Mouse (Mus musculus): ENCODE data around the gene Paqr5. TPM values are rescaled to one million over a fixed set of nuclear protein-coding genes. Genes with fewer than 3 reads are reported as not detected.

The Paqr5 gene
- total and polyA plus RNA-seq, 2 experiments from 2014 or later = 0.43 to 0.58 TPM

GRCm38 (mm10) chr9:61961181-61961580 is 65.5 kb downstream of the Paqr5 start:
- Histone ChIP-seq H3K4me1 (ENCODE audit: insufficient read depth) (no peaks in the 10 kb centered on the region), H3K27ac (ENCODE audit: low read depth, low read length) (no peak overlapping the region), H3K4me2 (ENCODE audit: low read depth) (no peak overlapping the region), H3K9ac (no peak overlapping the region), H3K36me3 (ENCODE audit: insufficient read depth) (no peaks in the 10 kb centered on the region), H3K9me3 (ENCODE audit: low read length) (no peaks in the 10 kb centered on the region), H3K4me3 (ENCODE audit: low read depth, low read length) (no peak overlapping the region), H3K27me3 (ENCODE audit: insufficient read depth, low read length) (no peaks in the 10 kb centered on the region)
- ATAC-seq (no peak), DNase-seq (no peak)
- no peak for TF ChIP-seq CTCF (IDR thresholded peaks at IDR 0.05; ENCODE audit: low read depth)
- 86% methylated on average over 4 of the region's 4 CpGs for whole genome bisulfite sequencing

- Histone ChIP-seq H3K27me3 (ENCODE audit: insufficient read depth, low read length) (no peaks in the 10 kb centered on the region), H3K4me1 (ENCODE audit: insufficient read depth) (no peaks in the 10 kb centered on the region), H3K9ac (no peak overlapping the region), H3K4me3 (ENCODE audit: low read depth, low read length) (no peak overlapping the region), H3K36me3 (ENCODE audit: insufficient read depth) (no peaks in the 10 kb centered on the region), H3K4me2 (ENCODE audit: low read depth) (no peak overlapping the region), H3K27ac (ENCODE audit: low read depth, low read length) (no peak overlapping the region), H3K9me3 (ENCODE audit: low read length) (no peaks in the 10 kb centered on the region)
- WGBS = 81% methylated on average over 5 of the region's 5 CpGs
- ATAC-seq = no peak
- DNase-seq = no peak
- no peak for TF ChIP-seq CTCF (IDR thresholded peaks at IDR 0.05; ENCODE audit: low read depth)
Observed at GRCm38 (mm10) chr9:61960753-61961152, 65.9 kb downstream of the Paqr5 start.

GRCm38 (mm10) chr9:61959921-61960569 is 66.6 kb downstream of the Paqr5 start:
- 70% methylated on average over 1 of the region's 1 CpGs for WGBS
- no peaks in the 10 kb centered on the region for H3K4me1 ChIP-seq (ENCODE audit: insufficient read depth)
- H3K9ac ChIP-seq = no peak overlapping the region
- H3K27me3 ChIP-seq (ENCODE audit: insufficient read depth, low read length) = no peaks in the 10 kb centered on the region
- H3K4me3 ChIP-seq (ENCODE audit: low read depth, low read length) = no peak overlapping the region
- H3K9me3 ChIP-seq (ENCODE audit: low read length) = no peaks in the 10 kb centered on the region
- H3K36me3 ChIP-seq (ENCODE audit: insufficient read depth) = no peaks in the 10 kb centered on the region
- no peak for TF ChIP-seq CTCF (IDR thresholded peaks at IDR 0.05; ENCODE audit: low read depth)
- H3K4me2 ChIP-seq (ENCODE audit: low read depth) = no peak overlapping the region
- ATAC-seq (no peak), DNase-seq (no peak)
- no peak overlapping the region for H3K27ac ChIP-seq (ENCODE audit: low read depth, low read length)

- no peak for DNase-seq
- no peak overlapping the region for H3K4me2 ChIP-seq (ENCODE audit: low read depth)
- no peaks in the 10 kb centered on the region for H3K27me3 ChIP-seq (ENCODE audit: insufficient read depth, low read length)
- H3K9ac ChIP-seq = no peak overlapping the region
- H3K36me3 ChIP-seq (ENCODE audit: insufficient read depth) = no peaks in the 10 kb centered on the region
- H3K9me3 ChIP-seq (ENCODE audit: low read length) = no peaks in the 10 kb centered on the region
- no peaks in the 10 kb centered on the region for H3K4me1 ChIP-seq (ENCODE audit: insufficient read depth)
- ATAC-seq = no peak
- H3K27ac ChIP-seq (ENCODE audit: low read depth, low read length) = no peak overlapping the region
- no peak overlapping the region for H3K4me3 ChIP-seq (ENCODE audit: low read depth, low read length)
- TF ChIP-seq CTCF (IDR thresholded peaks at IDR 0.05; ENCODE audit: low read depth) = no peak
Observed at GRCm38 (mm10) chr9:61954707-61955106, 71.9 kb downstream of the Paqr5 start.

GRCm38 (mm10) chr9:61952241-61952640 is 74.4 kb downstream of the Paqr5 start:
- H3K27me3 ChIP-seq (ENCODE audit: insufficient read depth, low read length) = no peaks in the 10 kb centered on the region
- 55% methylated on average over 7 of the region's 7 CpGs for WGBS
- H3K4me3 ChIP-seq (ENCODE audit: low read depth, low read length) = no peak overlapping the region
- no peaks in the 10 kb centered on the region for H3K9me3 ChIP-seq (ENCODE audit: low read length)
- ATAC-seq = no peak
- no peak overlapping the region for H3K9ac ChIP-seq
- DNase-seq = no peak
- H3K36me3 ChIP-seq (ENCODE audit: insufficient read depth) = no peaks in the 10 kb centered on the region
- peaks cover 4% of the 10 kb centered on the region; the same call in 1 of the 2 replicates for H3K4me1 ChIP-seq (ENCODE audit: insufficient read depth)
- no peak for TF ChIP-seq CTCF (IDR thresholded peaks at IDR 0.05; ENCODE audit: low read depth)
- H3K4me2 ChIP-seq (ENCODE audit: low read depth) = no peak overlapping the region
- no peak overlapping the region for H3K27ac ChIP-seq (ENCODE audit: low read depth, low read length)

- 7% methylated on average over 24 of the region's 24 CpGs for WGBS
- Histone ChIP-seq H3K4me2 (ENCODE audit: low read depth) (peak overlapping the region; percentile 100), H3K4me3 (ENCODE audit: low read depth, low read length) (peak overlapping the region; percentile 70), H3K4me1 (ENCODE audit: insufficient read depth) (peaks cover 4% of the 10 kb centered on the region; the same call in 1 of the 2 replicates), H3K9me3 (ENCODE audit: low read length) (no peaks in the 10 kb centered on the region), H3K36me3 (ENCODE audit: insufficient read depth) (no peaks in the 10 kb centered on the region), H3K27ac (ENCODE audit: low read depth, low read length) (no peak overlapping the region), H3K9ac (peak overlapping the region; percentile 41), H3K27me3 (ENCODE audit: insufficient read depth, low read length) (no peaks in the 10 kb centered on the region)
- TF ChIP-seq CTCF (IDR thresholded peaks at IDR 0.05; ENCODE audit: low read depth) = peak; percentile 96
- peak; percentile 87 for ATAC-seq
- peak; percentile 93 for DNase-seq
Observed at GRCm38 (mm10) chr9:61947402-61948346, 79.0 kb downstream of the Paqr5 start.
